Mouse (Mus musculus) liver, adult 2 months (tissue): ENCODE measurements around the gene A630095N17Rik.

Source experiments
- CTCF ChIP-seq: fragments of 200-500 bp; IDR thresholded peaks from 2 replicates; pipeline ENCODE4 v1.5.1; 2011; ENCODE audit warnings: low read depth, low read length, control low read depth
- POLR2A ChIP-seq: fragments of 200-500 bp; IDR thresholded peaks from 2 replicates; pipeline ENCODE4 v1.6.1; 2011; ENCODE audit warnings: low read length, control low read depth; ENCODE audit not compliant: insufficient read depth; ENCODE audit errors: extremely low read depth

DNA sequence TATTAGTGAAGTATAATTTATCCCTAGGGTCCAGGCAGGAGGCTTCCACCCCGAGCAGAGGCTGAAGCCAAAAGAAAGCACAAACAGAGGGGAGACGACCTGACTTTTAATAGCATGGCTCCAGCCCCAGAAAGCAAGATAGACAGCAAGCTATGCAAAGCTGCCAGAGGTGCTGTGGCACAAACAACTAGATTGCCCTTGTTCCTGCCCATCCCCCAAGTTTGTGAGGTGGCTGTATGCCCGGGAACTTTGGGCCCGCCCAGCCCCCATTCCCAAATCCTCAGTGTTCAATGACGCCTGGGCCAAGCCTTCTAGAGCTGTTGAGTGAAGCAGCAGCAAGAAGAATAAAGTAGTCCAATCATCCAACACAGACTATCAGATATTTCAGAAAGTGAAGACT is 17.0 kb downstream of the A630095N17Rik start:
- TF ChIP-seq POLR2A (no peak), CTCF (no peak)
